Mouse (Mus musculus): ENCODE measurements around the gene Rab9b.

DNA sequence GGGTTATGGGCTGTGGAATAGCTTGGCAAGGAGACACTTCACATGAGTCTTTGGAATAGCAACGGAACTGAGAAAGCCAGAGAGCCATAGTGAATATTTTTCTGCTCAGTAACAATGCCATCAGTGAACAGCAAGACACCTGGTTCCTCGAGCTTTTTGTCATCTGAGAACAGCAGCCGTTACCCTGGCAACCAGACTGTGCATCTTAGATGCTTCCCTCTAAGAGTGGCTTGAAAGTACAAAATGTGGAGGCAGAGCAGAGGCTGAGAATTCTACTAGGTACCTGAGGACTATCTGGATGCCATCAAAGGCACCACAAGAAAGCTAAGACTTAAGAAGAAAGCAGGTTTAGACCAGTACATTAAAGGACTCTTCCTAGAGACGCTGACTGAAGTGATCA, 43.5 kb downstream of the Rab9b start:
- TF ChIP-seq CTCF (conservative IDR thresholded peaks at IDR 0.05; ENCODE audit: insufficient read depth, insufficient read length, low read depth, low read length) (no peak), POLR2A (IDR thresholded peaks at IDR 0.05; ENCODE audit: low read depth, low read length) (no peak)

Measured in kidney, adult 2 months (tissue).